Mouse (Mus musculus) embryo, embryonic 9.5 days (tissue): ENCODE measurements around the gene Nmt1.

Experiments used
- DNase-seq: peaks from one replicate; pipeline ENCODE4 v3.0.0-alpha.2; 2017; ENCODE audit errors: extremely low spot score

Nmt1 gene

DNA sequence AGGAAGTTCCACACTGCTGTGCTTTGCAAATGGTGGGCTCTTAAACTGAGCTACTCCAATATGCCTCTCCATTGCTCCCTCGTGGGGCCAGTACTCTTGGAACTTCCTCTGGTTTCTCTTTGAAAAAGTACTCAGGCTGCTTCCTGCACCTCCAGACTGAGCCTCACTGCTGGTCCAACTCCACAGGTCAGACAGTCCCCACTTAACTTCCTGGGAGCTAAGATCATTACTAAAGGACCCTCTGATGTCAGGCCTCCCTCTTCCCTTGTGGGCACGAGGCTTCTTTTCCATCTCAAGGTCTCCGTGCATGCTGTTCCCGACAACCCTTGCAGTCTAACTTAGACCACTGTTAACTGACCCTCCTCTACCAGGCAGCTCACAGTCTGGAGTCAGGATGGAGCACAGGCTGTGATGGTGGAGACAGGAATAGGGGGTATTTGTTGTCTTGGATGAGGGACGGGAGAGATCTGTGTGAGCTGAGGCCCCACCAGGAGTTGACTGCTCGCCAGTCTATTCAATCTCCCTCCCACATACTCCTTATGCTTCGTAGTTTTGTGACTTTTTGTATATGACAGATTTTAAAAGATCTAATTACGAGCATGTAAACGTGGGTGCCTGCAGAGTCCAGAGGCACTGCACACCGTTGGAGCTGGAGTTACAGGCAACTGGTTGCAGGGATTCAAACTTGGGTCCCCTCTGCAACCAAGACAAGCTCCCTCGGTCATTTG, 22.6 kb upstream of the Nmt1 start:
- no peak for DNase-seq

DNA sequence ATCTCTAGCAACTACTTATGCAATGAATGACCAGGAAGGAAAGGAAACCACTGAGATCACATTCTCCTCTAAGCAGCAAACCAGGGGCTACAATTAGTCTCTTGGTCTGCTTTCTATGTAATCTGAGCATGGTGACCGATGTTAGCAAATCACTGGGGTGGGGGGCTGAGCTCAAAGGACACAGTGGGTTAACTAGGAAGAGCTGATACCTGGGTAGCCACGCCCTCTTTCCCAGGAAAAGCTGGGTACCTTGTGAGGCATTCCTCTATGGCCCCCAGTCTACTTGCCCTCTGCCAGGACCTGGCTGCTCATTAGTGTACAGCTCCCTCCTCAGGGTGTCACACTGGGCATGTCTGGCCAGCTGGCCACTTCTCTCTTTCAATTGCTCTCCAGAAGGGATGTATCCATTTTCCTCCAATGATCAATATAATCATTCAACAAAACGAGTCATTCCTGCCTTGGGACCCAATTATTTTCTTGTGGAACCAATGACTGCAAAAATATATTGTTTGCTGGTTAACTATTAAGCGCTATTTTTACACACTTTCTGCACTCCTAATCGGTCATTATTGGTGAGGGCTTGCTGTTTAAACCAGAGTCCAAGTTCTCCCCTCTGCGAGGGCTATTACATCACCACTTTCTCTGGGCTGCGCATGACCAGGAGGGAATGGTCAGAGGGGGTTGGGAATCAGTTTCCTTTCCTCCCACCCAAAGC, 21.5 kb upstream of the Nmt1 start:
- no peak for DNase-seq

DNA sequence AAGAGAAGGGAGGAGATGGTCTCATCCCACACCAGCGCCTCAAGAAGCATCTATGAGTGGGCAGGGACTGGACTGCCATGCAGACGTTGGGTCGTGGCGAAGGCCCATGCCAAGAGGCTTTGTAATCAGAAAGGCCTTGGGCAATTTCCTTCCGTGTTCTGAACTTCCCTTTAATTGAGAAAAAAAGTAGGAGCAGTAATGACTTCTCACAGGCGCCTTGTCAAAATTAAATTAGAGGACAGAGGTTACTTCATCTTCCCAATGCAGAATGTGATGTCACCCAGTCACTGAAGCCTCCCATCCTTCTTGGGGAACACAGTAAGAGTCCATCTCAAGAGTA, 21.0 kb upstream of the Nmt1 start:
- no peak for DNase-seq

- DNase-seq: no peak
Observed at GRCm38 (mm10) chr11:103008558-103008957, 19.4 kb upstream of the Nmt1 start.

GRCm38 (mm10) chr11:103009208-103009607, 18.8 kb upstream of the Nmt1 start:
- no peak for DNase-seq

- DNase-seq: no peak
Observed at GRCm38 (mm10) chr11:103010454-103011205, 17.4 kb upstream of the Nmt1 start.

- DNase-seq: no peak
Observed at GRCm38 (mm10) chr11:103011206-103011497, 16.8 kb upstream of the Nmt1 start.

GRCm38 (mm10) chr11:103015881-103016825, 11.8 kb upstream of the Nmt1 start:
- peak; percentile 30 for DNase-seq

GRCm38 (mm10) chr11:103016930-103017329, 11.1 kb upstream of the Nmt1 start:
- peak; percentile 97 for DNase-seq

- no peak for DNase-seq
Observed at GRCm38 (mm10) chr11:103017661-103018060, 10.3 kb upstream of the Nmt1 start.

GRCm38 (mm10) chr11:103018860-103019259, 9.1 kb upstream of the Nmt1 start:
- no peak for DNase-seq

GRCm38 (mm10) chr11:103019325-103019724, 8.7 kb upstream of the Nmt1 start:
- no peak for DNase-seq

- no peak for DNase-seq
Observed at GRCm38 (mm10) chr11:103020713-103021335, 7.2 kb upstream of the Nmt1 start.

- DNase-seq: no peak
Observed at GRCm38 (mm10) chr11:103023974-103024373, 4.0 kb upstream of the Nmt1 start.

GRCm38 (mm10) chr11:103026901-103027300, 1.1 kb upstream of the Nmt1 start:
- no peak for DNase-seq

DNA sequence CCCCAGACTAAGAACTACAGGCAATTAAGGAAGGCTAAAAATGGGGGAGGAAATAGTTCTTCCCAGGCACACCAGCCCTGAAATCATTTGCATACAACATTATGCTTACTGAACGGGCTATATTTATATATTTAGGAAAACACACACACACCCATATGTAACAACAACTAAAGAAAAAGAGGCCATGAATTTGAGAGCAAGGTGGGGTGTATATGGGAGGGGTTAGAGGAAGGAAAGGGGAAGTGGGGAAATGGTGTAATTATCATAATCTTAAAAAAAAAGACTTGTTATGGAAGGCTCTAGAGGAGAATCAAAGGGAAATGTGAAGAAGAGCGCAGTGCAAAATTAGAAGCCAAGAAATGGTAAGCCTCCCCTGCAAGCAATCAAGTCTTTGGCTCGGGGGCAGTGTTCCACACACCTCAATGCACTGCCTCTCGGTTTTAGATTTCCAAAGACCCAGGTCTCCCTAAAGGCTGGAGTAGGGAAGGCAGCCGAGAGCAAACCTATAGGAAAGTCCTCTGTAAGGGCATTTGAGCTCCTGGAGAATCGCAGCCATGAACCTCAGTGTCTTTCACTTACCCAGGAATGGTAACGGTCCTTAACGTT, 317 bp upstream of the Nmt1 start:
- no peak for DNase-seq

DNA sequence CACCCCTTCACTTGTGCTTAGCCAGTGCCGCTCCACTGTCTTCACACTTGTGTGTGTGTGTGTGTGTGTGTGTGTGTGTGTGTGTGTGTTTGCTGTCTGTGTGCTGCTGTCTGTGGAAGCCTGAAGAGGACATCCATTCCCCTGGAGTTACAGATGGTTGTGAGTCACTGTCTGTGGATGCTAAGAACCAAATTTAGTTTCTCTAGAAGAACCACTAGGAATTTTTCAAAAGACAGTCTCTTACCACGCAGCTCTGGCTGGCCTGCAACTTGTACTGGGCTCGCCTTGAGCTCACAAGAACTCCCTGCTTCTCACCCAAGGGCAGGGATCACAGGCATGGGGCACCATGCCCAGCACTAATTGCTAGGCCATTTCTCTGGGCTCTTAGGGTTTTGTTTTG, 5.0 kb downstream of the Nmt1 start:
- no peak for DNase-seq

DNA sequence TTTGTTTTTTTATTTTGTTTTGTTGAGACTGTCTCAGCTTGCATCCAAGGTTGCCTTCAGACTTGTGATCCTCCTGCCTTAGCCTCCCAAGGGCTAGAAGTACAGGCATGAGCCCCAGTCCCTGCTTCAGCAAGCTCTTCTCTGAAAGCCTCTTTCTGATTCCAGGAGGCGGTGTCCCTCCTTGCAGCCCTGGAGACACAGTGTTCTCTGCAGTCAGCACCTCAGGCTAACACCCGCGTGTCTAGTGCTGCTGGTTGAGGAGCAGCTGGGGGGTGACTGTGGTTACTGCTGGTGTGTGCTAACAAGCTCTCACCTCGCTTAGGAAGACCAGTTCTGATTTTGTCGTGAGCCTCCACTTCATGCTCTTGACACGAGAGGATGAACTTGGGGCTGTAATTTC, 7.0 kb downstream of the Nmt1 start:
- no peak for DNase-seq

DNA sequence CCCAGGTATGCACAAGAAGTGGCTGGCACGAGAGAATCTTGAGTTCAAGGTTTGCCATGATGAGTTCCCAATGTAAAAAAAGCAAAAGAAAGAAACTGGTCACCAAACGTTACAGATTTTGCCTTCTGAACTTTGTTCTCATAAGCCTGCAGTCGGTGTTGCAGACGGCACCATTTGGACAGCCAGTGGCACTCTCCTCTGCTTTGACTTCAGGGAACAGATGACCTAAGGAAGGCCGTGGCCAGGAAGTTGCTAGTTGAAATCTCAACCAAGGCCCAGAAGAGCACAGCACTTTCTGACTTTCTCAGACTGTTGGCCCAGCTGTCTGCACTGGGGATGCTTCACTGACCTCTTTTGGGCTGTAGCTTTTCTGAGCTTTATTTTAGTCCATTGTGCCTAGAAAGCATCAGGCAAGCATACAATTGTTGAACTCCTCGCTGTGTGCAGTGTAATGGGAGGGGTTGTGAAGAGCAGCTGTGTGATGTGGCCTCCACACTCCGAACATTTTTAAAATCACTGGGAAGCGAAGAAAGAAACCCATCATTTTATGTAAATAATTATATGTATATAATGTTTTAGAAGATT, 9.0 kb downstream of the Nmt1 start:
- no peak for DNase-seq

GRCm38 (mm10) chr11:103038037-103038436, 10.0 kb downstream of the Nmt1 start:
- no peak for DNase-seq

DNA sequence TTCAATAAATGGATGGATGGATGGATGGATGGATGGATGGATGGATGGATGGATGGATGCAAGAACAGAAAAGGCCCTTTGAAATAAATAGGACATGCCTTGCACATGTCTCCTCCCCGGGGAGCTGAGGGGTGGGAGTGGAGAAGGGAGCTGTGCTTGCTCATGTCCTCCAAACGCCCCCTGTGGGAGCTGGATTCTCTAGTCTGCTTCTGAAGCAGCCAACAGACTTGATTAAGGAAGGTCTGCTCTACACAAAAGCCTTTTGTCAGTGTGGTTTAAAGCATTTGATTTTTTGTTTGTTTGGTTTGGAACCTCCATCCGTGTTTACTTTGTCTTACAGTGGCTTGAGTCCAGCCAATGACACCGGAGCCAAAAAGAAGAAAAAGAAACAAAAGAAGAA, 14.8 kb downstream of the Nmt1 start:
- no peak for DNase-seq
